Comparison of ENCODE assay signal across 10 mouse cellular contexts in the genomic region with DNA sequence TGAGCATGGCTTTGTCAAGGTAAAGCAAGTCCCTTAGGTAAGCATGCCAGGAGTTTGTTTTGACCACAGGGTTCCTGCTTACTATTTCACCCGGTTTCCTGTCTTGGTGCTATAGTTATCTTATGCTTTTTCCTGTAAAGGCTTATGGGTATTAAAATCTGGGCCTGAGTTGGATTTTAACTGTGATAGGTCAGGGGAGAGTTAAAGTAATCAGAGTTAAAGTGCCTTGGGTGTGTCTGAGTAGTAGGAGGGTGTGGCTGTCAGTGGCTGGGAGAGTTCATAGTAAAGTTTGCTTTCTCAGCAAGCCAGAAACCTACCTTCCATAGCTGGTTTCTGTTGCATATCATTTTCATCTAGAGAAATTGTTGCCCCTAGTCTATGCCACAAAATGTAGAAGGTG. TPM values are rescaled to one million over a fixed set of nuclear protein-coding genes. Genes with fewer than 3 reads are reported as not detected.
A peak's percentile ranks its signal among the peaks of the same experiment; 100 is the strongest.
DNase-seq lines count a peak whose midpoint lies in the region; ATAC-seq and TF ChIP-seq lines count a peak whose summit lies in the region.
"Had no signal": no experiment of that assay in that cellular context is flagged by ENCODE, and none has a peak within 500 bp of the region (broad histone marks: within the 10 kb centered on the region; RNA-seq: fewer than 3 reads in every experiment).

No protein-coding gene starts in this region.

- no peak for ATAC-seq in liver, embryonic 11.5 days (replicated peaks; ENCODE audit: low FRiP score)
- ATAC-seq in liver, postnatal 0 days = no peak
- ATAC-seq in embryonic facial prominence, embryonic 13.5 days (ENCODE audit: insufficient number of reproducible peaks, insufficient read depth, low FRiP score, low TSS enrichment, low read depth) = no peak
- peak; percentile 18 for ATAC-seq in inflammation-experienced regulatory T-cells, adult 6 months
- ATAC-seq in neural tube, embryonic 13.5 days (ENCODE audit: low read depth) = no peak
- ATAC-seq in megakaryocyte progenitor cell, adult 5-6 weeks (replicated peaks; ENCODE audit: poor library complexity) = no peak
- ATAC-seq: Patski had no signal

- TF ChIP-seq EP300 in liver, postnatal 0 days (IDR thresholded peaks at IDR 0.05; ENCODE audit: low read depth) = no peak

- TF ChIP-seq CTCF in liver, postnatal 0 days (IDR thresholded peaks at IDR 0.05; ENCODE audit: low read depth) = no peak

- WGBS in liver, embryonic 11.5 days = 21% methylated on average over 1 of the region's 1 CpGs
- 12% methylated on average over 1 of the region's 1 CpGs for WGBS in liver, postnatal 0 days (ENCODE audit: insufficient replicate concordance)
- WGBS in embryonic facial prominence, embryonic 13.5 days = 44% methylated on average over 1 of the region's 1 CpGs
- WGBS in neural tube, embryonic 13.5 days = 63% methylated on average over 1 of the region's 1 CpGs

- DNase-seq in liver, embryonic 11.5 days (ENCODE audit: low spot score) = no peak
- DNase-seq in liver, postnatal 0 days = no peak
- DNase-seq in left cerebral cortex, adult 8-10 months (ENCODE audit: low spot score in 2 of 2) = no peak
- no peak for DNase-seq in adrenal gland, postnatal 25 days
- DNase-seq: kidney, postnatal 10 days had no signal

- H3K4me1 ChIP-seq in liver, embryonic 11.5 days (replicated peaks; ENCODE audit: control insufficient read depth, insufficient read depth, low read length) = peaks cover 31% of the 10 kb centered on the region
- peaks cover 30% of the 10 kb centered on the region for H3K4me1 ChIP-seq in liver, postnatal 0 days (ENCODE audit: insufficient read depth)
- H3K4me1 ChIP-seq in embryonic facial prominence, embryonic 13.5 days = peaks cover 31% of the 10 kb centered on the region
- H3K4me1 ChIP-seq in neural tube, embryonic 13.5 days (replicated peaks) = peaks cover 42% of the 10 kb centered on the region

- H3K27me3 ChIP-seq in liver, embryonic 11.5 days (replicated peaks; ENCODE audit: control insufficient read depth, insufficient read depth, low read length) = no peaks in the 10 kb centered on the region
- H3K27me3 ChIP-seq in liver, postnatal 0 days (ENCODE audit: insufficient read depth, low read length) = no peaks in the 10 kb centered on the region
- no peaks in the 10 kb centered on the region for H3K27me3 ChIP-seq in embryonic facial prominence, embryonic 13.5 days
- H3K27me3 ChIP-seq in neural tube, embryonic 13.5 days = no peaks in the 10 kb centered on the region

- H3K27ac ChIP-seq in liver, embryonic 11.5 days (ENCODE audit: low read depth, low read length) = no peak overlapping the region
- no peak overlapping the region for H3K27ac ChIP-seq in liver, postnatal 0 days (ENCODE audit: low read depth)
- no peak overlapping the region for H3K27ac ChIP-seq in embryonic facial prominence, embryonic 13.5 days
- H3K27ac ChIP-seq in neural tube, embryonic 13.5 days (replicated peaks) = no peak overlapping the region

- no peaks in the 10 kb centered on the region for H3K36me3 ChIP-seq in liver, embryonic 11.5 days (ENCODE audit: control insufficient read depth, insufficient read depth, low read length)
- H3K36me3 ChIP-seq in liver, postnatal 0 days (replicated peaks; ENCODE audit: insufficient read depth, low read length) = no peaks in the 10 kb centered on the region
- H3K36me3 ChIP-seq in embryonic facial prominence, embryonic 13.5 days = no peaks in the 10 kb centered on the region
- no peaks in the 10 kb centered on the region for H3K36me3 ChIP-seq in neural tube, embryonic 13.5 days

- H3K4me2 ChIP-seq in liver, embryonic 11.5 days = peak overlapping the region; percentile 98
- H3K4me2 ChIP-seq in liver, postnatal 0 days (ENCODE audit: low read depth, low read length) = no peak overlapping the region
- peak overlapping the region; percentile 71 for H3K4me2 ChIP-seq in embryonic facial prominence, embryonic 13.5 days
- H3K4me2 ChIP-seq in neural tube, embryonic 13.5 days = peak overlapping the region; percentile 82

- H3K4me3 ChIP-seq in liver, embryonic 11.5 days (ENCODE audit: low read depth, low read length) = peak overlapping the region; percentile 97; the same call in 1 of the 2 replicates
- H3K4me3 ChIP-seq in liver, postnatal 0 days (ENCODE audit: low read depth, low read length) = no peak overlapping the region
- peak overlapping the region; percentile 98 for H3K4me3 ChIP-seq in embryonic facial prominence, embryonic 13.5 days
- peak overlapping the region; percentile 99 for H3K4me3 ChIP-seq in neural tube, embryonic 13.5 days

- no peaks in the 10 kb centered on the region for H3K9me3 ChIP-seq in liver, embryonic 11.5 days (ENCODE audit: control insufficient read depth, low read length)
- no peaks in the 10 kb centered on the region for H3K9me3 ChIP-seq in liver, postnatal 0 days (ENCODE audit: low read length)
- no peaks in the 10 kb centered on the region for H3K9me3 ChIP-seq in embryonic facial prominence, embryonic 13.5 days
- no peaks in the 10 kb centered on the region for H3K9me3 ChIP-seq in neural tube, embryonic 13.5 days

- no peak overlapping the region for H3K9ac ChIP-seq in liver, embryonic 11.5 days (ENCODE audit: low read depth, low read length)
- no peak overlapping the region for H3K9ac ChIP-seq in liver, postnatal 0 days (replicated peaks)
- peak overlapping the region; percentile 99 for H3K9ac ChIP-seq in embryonic facial prominence, embryonic 13.5 days
- peak overlapping the region; percentile 100; the same call in 1 of the 2 replicates for H3K9ac ChIP-seq in neural tube, embryonic 13.5 days

RNA-seq across cellular contexts. Expression of a gene that starts 2.7 kb away (rescaled TPM):
- 18.1 and 20.1 TPM in 2 replicates for polyA plus RNA-seq in liver, embryonic 11.5 days (2014; fragmentation: Nextera tagmentation; extraction: Ambion mirVana)
- 4.2 and 5.5 TPM in 2 replicates for polyA plus RNA-seq in liver, postnatal 0 days (2015; fragmentation: Nextera tagmentation; extraction: Ambion mirVana)
- polyA plus RNA-seq in embryonic facial prominence, embryonic 13.5 days (2015; fragmentation: Nextera tagmentation; extraction: Ambion mirVana) = 15.3 TPM in 2 replicates
- polyA plus RNA-seq in inflammation-experienced regulatory T-cells, adult 6 months (2017; shearing (Covaris generic)) = 10 to 100 TPM; 12.3 to 13.3 (median 12.6) TPM
- polyA plus RNA-seq in neural tube, embryonic 13.5 days (2015; fragmentation: Nextera tagmentation; extraction: Ambion mirVana) = 17.4 and 19.5 TPM in 2 replicates
- 43.2 and 48.5 TPM in 2 replicates for total RNA-seq in megakaryocyte progenitor cell, adult 5-6 weeks (2015)
- total RNA-seq in megakaryocyte progenitor cell, adult 5-6 weeks (2017) = 48.0 and 58.0 TPM in 2 replicates
- total RNA-seq in left cerebral cortex, adult 8-10 months (2022) = 10 to 100 TPM; 22.9 to 30.2 (median 24.6) TPM
- 57.9 and 59.1 TPM in 2 replicates for total RNA-seq in adrenal gland, postnatal 25 days (2021)

RNA-seq across cellular contexts. Expression of a gene that starts 48.6 kb away (rescaled TPM):
- 7.9 and 8.9 TPM in 2 replicates for polyA plus RNA-seq in liver, embryonic 11.5 days (2014; fragmentation: Nextera tagmentation; extraction: Ambion mirVana)
- 7.5 and 9.2 TPM in 2 replicates for polyA plus RNA-seq in liver, postnatal 0 days (2015; fragmentation: Nextera tagmentation; extraction: Ambion mirVana)
- polyA plus RNA-seq in embryonic facial prominence, embryonic 13.5 days (2015; fragmentation: Nextera tagmentation; extraction: Ambion mirVana) = 4.1 and 5.0 TPM in 2 replicates
- 10 to 100 TPM in 2 of 3 experiments, 1 to 10 TPM in 1; 9.2 to 14.7 (median 10.2) TPM for polyA plus RNA-seq in inflammation-experienced regulatory T-cells, adult 6 months (2017; shearing (Covaris generic))
- polyA plus RNA-seq in neural tube, embryonic 13.5 days (2015; fragmentation: Nextera tagmentation; extraction: Ambion mirVana) = 10.0 and 10.5 TPM in 2 replicates
- 23.4 and 23.5 TPM in 2 replicates for total RNA-seq in megakaryocyte progenitor cell, adult 5-6 weeks (2015)
- total RNA-seq in megakaryocyte progenitor cell, adult 5-6 weeks (2017) = 33.4 and 42.2 TPM in 2 replicates
- total RNA-seq in left cerebral cortex, adult 8-10 months (2022) = 1 to 10 TPM; 2.4 to 6.6 (median 3.9) TPM
- 2.1 and 2.3 TPM in 2 replicates for total RNA-seq in adrenal gland, postnatal 25 days (2021)

RNA-seq across cellular contexts. Expression of a gene that starts 57.7 kb away (rescaled TPM):
- not detected in 2 replicates for polyA plus RNA-seq in liver, embryonic 11.5 days (2014; fragmentation: Nextera tagmentation; extraction: Ambion mirVana)
- polyA plus RNA-seq in liver, postnatal 0 days (2015; fragmentation: Nextera tagmentation; extraction: Ambion mirVana) = not detected in 2 replicates
- not detected in 2 replicates for polyA plus RNA-seq in embryonic facial prominence, embryonic 13.5 days (2015; fragmentation: Nextera tagmentation; extraction: Ambion mirVana)
- not detected for polyA plus RNA-seq in inflammation-experienced regulatory T-cells, adult 6 months (2017; shearing (Covaris generic))
- not detected in 2 replicates for polyA plus RNA-seq in neural tube, embryonic 13.5 days (2015; fragmentation: Nextera tagmentation; extraction: Ambion mirVana)
- not detected in 2 replicates for total RNA-seq in megakaryocyte progenitor cell, adult 5-6 weeks (2015)
- 1.3 and 4.6 TPM in 2 replicates for total RNA-seq in megakaryocyte progenitor cell, adult 5-6 weeks (2017)
- total RNA-seq in left cerebral cortex, adult 8-10 months (2022) = not detected
- not detected in 2 replicates for total RNA-seq in adrenal gland, postnatal 25 days (2021)
- polyA plus RNA-seq: Patski had no signal

Comparison
In these comparisons a context has a peak if more than half of its experiments do, and no peak if none do; other contexts are left out.
1. H3K9ac ChIP-seq: peak in embryonic facial prominence, embryonic 13.5 days (single experiment) and neural tube, embryonic 13.5 days (single experiment); none in liver, embryonic 11.5 days (single experiment) and liver, postnatal 0 days (single experiment).